Mouse (Mus musculus) left cerebral cortex, postnatal 10 days (tissue): ENCODE results near the gene Cfap77. TPM values are rescaled to one million over a fixed set of nuclear protein-coding genes. Genes with fewer than 3 reads are reported as not detected.

Experiments used
- DNase-seq, 2 experiments: peaks; one replicate each; pipeline ENCODE4 v3.0.0; 2021 to 2022; ENCODE audit warnings: low spot score in 2 of 2, mixed read lengths in 1 of 2; ENCODE audit errors: extremely low spot score in 1 of 2
- intact Hi-C: fragments of 180-260 bp; cut with DNase I; formaldehyde crosslinking; loops from one replicate; pipeline ENCODE4 v1.15.1; 2025
- total RNA-seq, 2 experiments: library from RNA; stranded (reverse); gene quantifications; 2 replicates each; pipeline ENCODE4 v1.2.3; 2021

Cfap77 gene
- total RNA-seq, 2 experiments from 2014 or later = 0.91 to 1.1 TPM

DNA sequence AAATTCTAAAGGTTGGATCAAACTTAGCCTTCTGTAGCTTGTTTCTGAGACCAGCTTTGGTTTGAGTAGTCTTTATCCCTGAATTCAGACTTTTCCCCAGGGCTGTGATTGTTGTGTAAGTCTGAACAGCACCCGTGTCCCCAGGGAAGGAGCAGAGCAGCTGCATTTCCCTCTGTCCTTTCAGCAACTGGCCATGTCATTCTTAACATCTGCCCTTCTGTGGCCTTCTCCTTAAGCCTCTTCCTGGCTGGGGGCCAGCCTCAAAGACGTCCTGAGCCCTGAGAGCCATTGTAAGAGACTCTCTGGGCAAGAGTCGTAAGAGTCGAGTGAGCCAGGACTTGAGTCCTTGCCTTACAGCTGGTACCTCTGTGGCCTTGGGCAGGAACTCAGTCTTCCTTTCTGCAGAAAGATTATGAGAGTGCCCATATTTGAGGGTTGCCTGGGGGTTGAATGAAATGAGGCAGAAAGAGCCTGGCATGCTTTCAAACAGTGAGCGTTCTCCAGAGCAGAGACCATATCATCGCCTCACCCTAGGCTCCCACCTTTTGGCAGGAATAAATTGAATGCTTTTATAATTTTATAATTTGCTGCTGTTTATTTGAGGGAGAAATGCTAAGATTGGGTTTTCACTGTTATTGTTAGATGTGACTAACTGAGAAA lies 171.9 kb downstream of the Cfap77 start:
- intact Hi-C loops = no loop called here
- peak in 1 of 2 experiments; percentile 38 for DNase-seq

DNA sequence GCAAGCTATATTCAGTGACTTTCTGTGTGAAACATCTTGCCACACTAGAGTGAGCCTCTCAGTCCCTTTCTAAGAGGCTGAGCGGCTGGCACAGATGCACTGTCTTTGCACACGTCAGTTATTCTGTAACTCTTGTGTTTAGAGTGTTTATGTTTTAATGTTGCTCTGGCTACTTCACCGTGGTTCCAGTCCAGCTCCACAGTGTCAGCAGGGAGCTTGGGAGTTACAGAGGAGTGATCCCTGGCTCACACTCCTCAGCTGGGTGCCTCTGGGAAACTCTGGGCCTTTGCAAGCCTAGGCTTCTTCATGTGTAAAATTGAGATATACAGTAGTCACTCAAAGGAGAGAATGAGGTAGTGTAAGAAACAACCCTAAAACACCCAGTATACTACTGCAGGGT lies 172.8 kb downstream of the Cfap77 start:
- DNase-seq = no peak
- intact Hi-C loops = no loop called here

DNA sequence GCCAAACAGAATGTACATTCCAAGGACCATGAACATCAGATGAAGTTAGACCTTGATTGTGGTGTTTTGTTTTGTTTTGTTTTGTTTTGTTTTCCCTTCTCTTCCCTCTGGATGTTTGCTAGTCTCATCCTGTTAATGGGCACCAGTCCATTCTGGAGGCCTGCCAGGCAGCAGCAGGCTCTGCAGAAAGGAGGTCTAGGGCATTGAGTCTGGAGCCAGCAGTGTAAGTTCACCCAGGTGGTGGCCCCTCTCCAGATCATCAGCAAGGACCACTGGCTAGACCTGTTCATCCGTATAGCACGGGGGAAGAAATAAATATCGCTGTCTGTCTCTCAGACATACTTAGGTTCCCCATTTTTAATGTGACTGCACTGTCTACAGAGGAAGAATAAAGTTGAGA lies 173.6 kb downstream of the Cfap77 start:
- DNase-seq = peak in 1 of 2 experiments; percentile 50

More for the DNA sequence above, 173.6 kb downstream of the Cfap77 start:
- intact Hi-C loops = no loop called here

Other genes with a start within 250 kb of the Cfap77 start
- 10 to 100 TPM; 35.7 to 39.4 TPM for gene Gtf3c4, start 214.7 kb downstream of the Cfap77 start, total RNA-seq
- gene Ddx31, start 214.7 kb downstream of the Cfap77 start, total RNA-seq = 1 to 10 TPM; 6.0 to 8.0 TPM
- gene Barhl1, start 138.4 kb downstream of the Cfap77 start, total RNA-seq = not detected
- 1 to 10 TPM; 9.1 to 9.6 TPM for gene Ttf1, start 5.2 kb upstream of the Cfap77 start, total RNA-seq
- gene Setx, start 69.1 kb upstream of the Cfap77 start, total RNA-seq = 10 to 100 TPM; 49.9 to 60.9 TPM
- gene Ntng2, start 197.9 kb upstream of the Cfap77 start, total RNA-seq = 100 to 1,000 TPM; 117 to 119 TPM